Mouse (Mus musculus) MEL (cell line): Measurements from ENCODE around the gene Sost. TPM values are rescaled to one million over a fixed set of nuclear protein-coding genes. Genes with fewer than 3 reads are reported as not detected.

Experiments
- DNase-seq: peaks from one replicate; pipeline ENCODE4 v3.0.0; 2011; ENCODE audit warnings: low read depth, low spot score
- H3K27ac ChIP-seq: 2 replicates; pipeline ENCODE4 v1.5.1; 2012; ENCODE audit warnings: low read depth, mild to moderate bottlenecking, control low read depth, low read length, moderate library complexity; ENCODE audit not compliant: control insufficient read depth
- H3K27me3 ChIP-seq, 2 experiments: fragments of 150-350 bp in 1 of 2; sonication (generic) in 1 of 2; 2 replicates each; pipeline ENCODE4 v1.6.1; 2012; ENCODE audit warnings: low read length in 2 of 2, mild to moderate bottlenecking in 2 of 2, improper control_type of control experiment in 1 of 2, moderate library complexity in 1 of 2; ENCODE audit not compliant: insufficient read depth in 2 of 2, control insufficient read depth in 1 of 2
- H3K36me3 ChIP-seq, 2 experiments: 2 replicates each; pipeline ENCODE4 v1.6.1; 2012 to 2014; ENCODE audit warnings: low read length in 2 of 2, improper control_type of control experiment in 1 of 2, inconsistent platforms in 1 of 2, mild to moderate bottlenecking in 1 of 2; ENCODE audit not compliant: insufficient read depth in 2 of 2, control insufficient read depth in 1 of 2
- H3K4me1 ChIP-seq, 2 experiments: fragments of 150-350 bp in 1 of 2; sonication (generic) in 1 of 2; 2 replicates each; pipeline ENCODE4 v1.6.1; 2012; ENCODE audit warnings: low read length in 2 of 2, improper control_type of control experiment in 1 of 2, mild to moderate bottlenecking in 1 of 2; ENCODE audit not compliant: insufficient read depth in 2 of 2, control insufficient read depth in 1 of 2
- H3K4me3 ChIP-seq, 2 experiments: fragments of 150-350 bp in 1 of 2; sonication (generic) in 1 of 2; 2 replicates each; pipeline ENCODE4 v1.5.1; 2012; ENCODE audit warnings: low read depth in 2 of 2, low read length in 2 of 2, mild to moderate bottlenecking in 2 of 2, moderate library complexity in 2 of 2, control low read depth in 1 of 2, improper control_type of control experiment in 1 of 2; ENCODE audit not compliant: control insufficient read depth in 1 of 2, insufficient read depth in 1 of 2
- H3K79me2 ChIP-seq: 2 replicates; pipeline ENCODE4 v1.6.1; 2012; ENCODE audit warnings: mild to moderate bottlenecking, low read length, moderate library complexity; ENCODE audit not compliant: control insufficient read depth, poor library complexity, insufficient read depth
- H3K9ac ChIP-seq: 2 replicates; pipeline ENCODE4 v1.6.1; 2012; ENCODE audit warnings: low read depth, mild to moderate bottlenecking, control low read depth, low read length, moderate library complexity; ENCODE audit not compliant: control insufficient read depth, poor library complexity, severe bottlenecking
- H3K9me3 ChIP-seq: fragments of 150-350 bp; sonication (generic); replicated peaks from 2 replicates; pipeline ENCODE4 v1.6.1; 2012; ENCODE audit warnings: mild to moderate bottlenecking, low read length, improper control_type of control experiment, moderate library complexity; ENCODE audit not compliant: insufficient read depth
- CHD1 ChIP-seq: IDR thresholded peaks from 2 replicates; pipeline ENCODE4 v1.6.1; 2012; ENCODE audit warnings: low read depth, mild to moderate bottlenecking, inconsistent platforms, low read length, improper control_type of control experiment
- CTCF ChIP-seq, 3 experiments: IDR thresholded peaks in 2 of 3; conservative IDR thresholded peaks in 1 of 3; 2 replicates each; pipeline ENCODE4 v1.5.1; 2011 to 2012; ENCODE audit warnings: low read length in 3 of 3, low read depth in 2 of 3, mild to moderate bottlenecking in 2 of 3, improper control_type of control experiment in 1 of 3, inconsistent platforms in 1 of 3, mixed read lengths in 1 of 3, moderate library complexity in 1 of 3; ENCODE audit not compliant: control insufficient read depth in 1 of 3, insufficient read depth in 1 of 3, poor library complexity in 1 of 3, severe bottlenecking in 1 of 3
- E2F4 ChIP-seq: IDR thresholded peaks from 2 replicates; pipeline ENCODE4 v1.6.1; 2011; ENCODE audit warnings: low read depth, low read length, improper control_type of control experiment, borderline replicate concordance
- EP300 ChIP-seq, 2 experiments: IDR thresholded peaks; 2 replicates each; pipeline ENCODE4 v1.6.1; 2011; ENCODE audit warnings: improper control_type of control experiment in 2 of 2, low read length in 2 of 2, low read depth in 1 of 2, mild to moderate bottlenecking in 1 of 2
- HCFC1 ChIP-seq: IDR thresholded peaks from 2 replicates; pipeline ENCODE4 v1.6.1; 2012; ENCODE audit warnings: low read depth, mild to moderate bottlenecking, inconsistent platforms, low read length, improper control_type of control experiment, moderate library complexity
- KAT2A ChIP-seq: conservative IDR thresholded peaks from 2 replicates; pipeline ENCODE4 v1.6.1; 2012; ENCODE audit warnings: low read depth, low read length, improper control_type of control experiment, inconsistent platforms
- MAFK ChIP-seq: IDR thresholded peaks from 2 replicates; pipeline ENCODE4 v1.6.1; 2011; ENCODE audit warnings: low read depth, mild to moderate bottlenecking, low read length, improper control_type of control experiment, borderline replicate concordance
- NELFE ChIP-seq: IDR thresholded peaks from 2 replicates; pipeline ENCODE4 v1.6.1; 2011; ENCODE audit warnings: low read depth, low read length, improper control_type of control experiment
- POLR2AphosphoS5 ChIP-seq: IDR thresholded peaks from 2 replicates; pipeline ENCODE4 v1.6.1; 2012; ENCODE audit warnings: low read depth, borderline replicate concordance, mild to moderate bottlenecking, inconsistent platforms, low read length, moderate library complexity, mixed read lengths
- RCOR1 ChIP-seq: IDR thresholded peaks from 2 replicates; pipeline ENCODE4 v1.6.1; 2012; ENCODE audit warnings: low read depth, mild to moderate bottlenecking, inconsistent platforms, low read length, improper control_type of control experiment
- SIN3A ChIP-seq: IDR thresholded peaks from 2 replicates; pipeline ENCODE4 v1.6.1; 2012; ENCODE audit warnings: low read length, improper control_type of control experiment, inconsistent platforms
- TAL1 ChIP-seq: IDR thresholded peaks from 2 replicates; pipeline ENCODE4 v1.6.1; 2012; ENCODE audit warnings: mild to moderate bottlenecking, inconsistent platforms, low read length, moderate library complexity, mixed read lengths
- USF2 ChIP-seq, 2 experiments: IDR thresholded peaks; 2 replicates each; pipeline ENCODE4 v1.6.1; 2011 to 2012; ENCODE audit warnings: improper control_type of control experiment in 2 of 2, low read length in 2 of 2, borderline replicate concordance in 1 of 2, inconsistent platforms in 1 of 2, low read depth in 1 of 2, mild to moderate bottlenecking in 1 of 2; ENCODE audit not compliant: insufficient read depth in 1 of 2
- ZKSCAN1 ChIP-seq: IDR thresholded peaks from 2 replicates; pipeline ENCODE4 v1.6.1; 2012; ENCODE audit warnings: low read depth, mild to moderate bottlenecking, inconsistent platforms, low read length, improper control_type of control experiment, moderate library complexity
- polyA plus RNA-seq, 2 experiments: library from polyadenylated mRNA; stranded (reverse) in 1 of 2; unstranded in 1 of 2; fragments of >175 nt in 1 of 2; fragments of >200 nt in 1 of 2; gene quantifications; 2 replicates each; pipeline versions ENCODE4 v1.2.1 to v1.2.4; 2012; ENCODE audit warnings: low replicate concordance in 2 of 2, low read depth in 1 of 2; ENCODE audit not compliant: insufficient read length in 2 of 2, insufficient read depth in 1 of 2, missing spikeins in 1 of 2
- total RNA-seq: library from RNA; depleted of rRNA; stranded (reverse); fragments of 300-350 nt; gene quantifications from 2 replicates; pipeline ENCODE4 v1.2.3, GENCODE M21; 2012

Sost gene
- total and polyA plus RNA-seq, 3 experiments: not detected

DNA sequence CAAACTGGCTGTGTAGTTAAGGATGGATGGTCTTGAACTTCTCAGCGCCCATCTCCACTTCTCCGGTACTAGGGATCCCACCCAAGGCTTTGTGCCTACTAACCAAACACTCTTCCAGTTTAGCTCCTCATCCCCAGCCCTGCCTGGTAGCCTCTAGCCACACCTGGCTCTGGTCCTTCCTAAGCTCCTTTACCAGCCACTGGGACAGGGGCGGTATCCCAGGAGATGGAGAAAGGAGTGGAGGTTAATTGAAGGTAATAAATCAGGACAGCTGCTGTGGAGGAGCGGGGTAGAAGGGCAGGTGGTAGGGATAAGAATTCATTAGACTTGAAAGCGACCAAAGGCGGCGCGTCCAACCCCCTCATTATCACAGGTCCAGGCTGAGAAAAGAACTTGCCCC lies 2.2 kb downstream of the Sost start:
- H3K36me3 ChIP-seq: no peaks in the 10 kb centered on the region

DNA sequence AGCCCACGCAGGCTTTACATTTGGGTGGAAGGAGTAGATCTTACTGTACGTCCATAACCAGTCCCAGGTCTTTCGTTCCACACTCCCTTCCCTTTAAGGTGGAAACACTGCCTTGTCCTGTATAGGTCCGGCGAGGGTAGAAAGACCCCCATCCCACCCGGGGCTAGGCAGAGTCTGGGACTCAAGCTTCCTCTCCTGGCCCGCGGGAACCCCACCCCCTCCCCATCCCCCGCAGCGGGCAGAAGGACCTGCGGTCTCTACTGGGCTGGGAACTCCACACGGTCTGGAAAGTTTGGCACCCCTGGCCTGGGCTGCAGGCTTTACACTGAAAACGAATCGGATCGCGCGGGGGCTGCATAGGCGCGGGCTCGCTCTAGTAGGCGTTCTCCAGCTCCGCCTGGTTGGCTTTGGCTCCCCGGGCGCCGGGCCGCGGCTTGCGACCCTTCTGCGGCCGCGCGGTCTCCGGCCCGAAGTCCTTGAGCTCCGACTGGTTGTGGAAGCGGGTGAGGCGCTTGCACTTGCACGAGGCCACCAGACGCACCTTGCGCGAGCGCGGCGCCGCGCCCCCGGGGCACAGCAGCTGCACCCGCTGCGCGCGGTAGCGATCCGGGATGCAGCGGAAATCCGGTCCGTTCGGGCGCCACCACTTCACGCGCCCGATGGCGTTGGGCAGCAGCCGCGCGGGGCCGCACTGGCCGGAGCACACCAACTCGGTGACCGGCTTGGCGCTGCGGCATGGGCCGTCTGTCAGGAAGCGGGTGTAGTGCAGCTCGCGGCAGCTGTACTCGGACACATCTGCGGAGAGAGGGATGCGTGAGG lies 3.1 kb downstream of the Sost start:
- Histone ChIP-seq H3K27me3 (peaks cover 6 to 9% of the 10 kb centered on the region in 2 experiments), H3K27ac (no peak overlapping the region), H3K36me3 (no peaks in the 10 kb centered on the region), H3K9me3 (no peaks in the 10 kb centered on the region), H3K9ac (no peak overlapping the region), H3K4me3 (no peak overlapping the region), H3K79me2 (no peaks in the 10 kb centered on the region), H3K4me1 (no peaks in the 10 kb centered on the region)
- TF ChIP-seq MAFK: no peak
- TF ChIP-seq TAL1: no peak
- TF ChIP-seq CHD1: no peak
- TF ChIP-seq HCFC1: no peak
- no peak for DNase-seq

More for the DNA sequence above, 2.2 kb downstream of the Sost start:
- H3K27me3 ChIP-seq: peaks cover 3 to 9% of the 10 kb centered on the region in 2 experiments
- no peak overlapping the region for H3K27ac ChIP-seq
- H3K79me2 ChIP-seq: no peaks in the 10 kb centered on the region
- TF ChIP-seq SIN3A (no peak), RCOR1 (no peak), HCFC1 (no peak), NELFE (no peak), CTCF (IDR thresholded peaks at IDR 0.05 in 2 of 3, conservative IDR thresholded peaks at IDR 0.05 in 1 of 3; ENCODE audit: control insufficient read depth in 1 of 3, insufficient read depth in 1 of 3, low read depth in 2 of 3, low read length in 3 of 3, poor library complexity in 1 of 3, severe bottlenecking in 1 of 3) (no peak), KAT2A (no peak), ZKSCAN1 (no peak), MAFK (no peak), USF2 (IDR thresholded peaks at IDR 0.05; ENCODE audit: borderline replicate concordance in 1 of 2, insufficient read depth in 1 of 2, low read depth in 1 of 2, low read length in 2 of 2) (no peak), POLR2AphosphoS5 (no peak), E2F4 (no peak), EP300 (IDR thresholded peaks at IDR 0.05; ENCODE audit: low read depth in 1 of 2, low read length in 2 of 2) (no peak)
- TF ChIP-seq, all 39 proteins: peak for 0
- Histone ChIP-seq H3K4me3 (no peak overlapping the region), H3K9me3 (no peaks in the 10 kb centered on the region), H3K4me1 (no peaks in the 10 kb centered on the region), H3K9ac (no peak overlapping the region)
- no peak for DNase-seq
